Mouse (Mus musculus): ENCODE data around the gene Sgsm2. TPM values are rescaled to one million over a fixed set of nuclear protein-coding genes. Genes with fewer than 3 reads are reported as not detected.

Sgsm2 gene
- polyA plus RNA-seq, 1 experiment from 2014 or later = 5.2 TPM

- H3K9ac ChIP-seq (replicated peaks) = no peak overlapping the region
- no peaks in the 10 kb centered on the region for H3K9me3 ChIP-seq
- H3K27ac ChIP-seq = no peak overlapping the region
- peaks cover 55% of the 10 kb centered on the region for H3K36me3 ChIP-seq
- no peak overlapping the region for H3K4me2 ChIP-seq
- WGBS = 93% methylated on average over 19 of the region's 19 CpGs
- H3K4me3 ChIP-seq (replicated peaks) = no peak overlapping the region
- no peak for ATAC-seq (ENCODE audit: insufficient number of reproducible peaks, insufficient read depth, low FRiP score, low TSS enrichment, low read depth)
- H3K4me1 ChIP-seq (replicated peaks) = peaks cover 37% of the 10 kb centered on the region
- H3K27me3 ChIP-seq = no peaks in the 10 kb centered on the region
Observed at GRCm38 (mm10) chr11:74839860-74840715, 56.8 kb downstream of the Sgsm2 start.

- 49% methylated on average over 6 of the region's 6 CpGs for WGBS
- H3K9ac ChIP-seq (replicated peaks) = no peak overlapping the region
- no peak for ATAC-seq (ENCODE audit: insufficient number of reproducible peaks, insufficient read depth, low FRiP score, low TSS enrichment, low read depth)
Observed at GRCm38 (mm10) chr11:74838971-74839370, 57.9 kb downstream of the Sgsm2 start.

GRCm38 (mm10) chr11:74838441-74838840 is 58.4 kb downstream of the Sgsm2 start:
- peak; percentile 56 for ATAC-seq (ENCODE audit: insufficient number of reproducible peaks, insufficient read depth, low FRiP score, low TSS enrichment, low read depth)
- Histone ChIP-seq H3K9me3 (no peaks in the 10 kb centered on the region), H3K27ac (peak overlapping the region; percentile 93), H3K36me3 (peaks cover 39% of the 10 kb centered on the region), H3K27me3 (no peaks in the 10 kb centered on the region), H3K4me3 (replicated peaks) (peak overlapping the region; percentile 56), H3K4me1 (replicated peaks) (peaks cover 51% of the 10 kb centered on the region), H3K4me2 (peak overlapping the region; percentile 72), H3K9ac (replicated peaks) (peak overlapping the region; percentile 69)
- under 1% methylated on average over 35 of the region's 35 CpGs for whole genome bisulfite sequencing

More at GRCm38 (mm10) chr11:74838971-74839370, 57.9 kb downstream of the Sgsm2 start:
- peaks cover 48% of the 10 kb centered on the region for H3K4me1 ChIP-seq (replicated peaks)
- H3K4me2 ChIP-seq = peak overlapping the region; percentile 72
- H3K9me3 ChIP-seq = no peaks in the 10 kb centered on the region
- H3K36me3 ChIP-seq = peaks cover 44% of the 10 kb centered on the region
- H3K4me3 ChIP-seq (replicated peaks) = peak overlapping the region; percentile 56
- H3K27me3 ChIP-seq = no peaks in the 10 kb centered on the region
- peak overlapping the region; percentile 93 for H3K27ac ChIP-seq

- WGBS = 1% methylated on average over 54 of the region's 54 CpGs
- Histone ChIP-seq H3K4me1 (replicated peaks) (peaks cover 51% of the 10 kb centered on the region), H3K36me3 (peaks cover 33% of the 10 kb centered on the region)
Observed at GRCm38 (mm10) chr11:74837694-74838431, 59.0 kb downstream of the Sgsm2 start.

GRCm38 (mm10) chr11:74837056-74837693 is 59.7 kb downstream of the Sgsm2 start:
- Histone ChIP-seq H3K27ac (peak overlapping the region; percentile 93), H3K9me3 (no peaks in the 10 kb centered on the region), H3K36me3 (peaks cover 26% of the 10 kb centered on the region), H3K4me3 (replicated peaks) (peak overlapping the region; percentile 56), H3K27me3 (no peaks in the 10 kb centered on the region), H3K4me1 (replicated peaks) (peaks cover 54% of the 10 kb centered on the region), H3K9ac (replicated peaks) (peak overlapping the region; percentile 69), H3K4me2 (peak overlapping the region; percentile 72)
- WGBS = 43% methylated on average over 16 of the region's 16 CpGs
- peak; percentile 3; the same call in 1 of the 2 replicates for ATAC-seq (ENCODE audit: insufficient number of reproducible peaks, insufficient read depth, low FRiP score, low TSS enrichment, low read depth)

More at GRCm38 (mm10) chr11:74837694-74838431, 59.0 kb downstream of the Sgsm2 start:
- H3K4me3 ChIP-seq (replicated peaks) = peak overlapping the region; percentile 56
- no peaks in the 10 kb centered on the region for H3K9me3 ChIP-seq
- H3K9ac ChIP-seq (replicated peaks) = peak overlapping the region; percentile 69
- peak overlapping the region; percentile 93 for H3K27ac ChIP-seq
- peak overlapping the region; percentile 72 for H3K4me2 ChIP-seq
- H3K27me3 ChIP-seq = no peaks in the 10 kb centered on the region
- ATAC-seq (ENCODE audit: insufficient number of reproducible peaks, insufficient read depth, low FRiP score, low TSS enrichment, low read depth) = peak; percentile 58

GRCm38 (mm10) chr11:74836225-74837055 is 60.4 kb downstream of the Sgsm2 start:
- H3K4me2 ChIP-seq = no peak overlapping the region
- H3K4me1 ChIP-seq (replicated peaks) = peaks cover 54% of the 10 kb centered on the region
- H3K36me3 ChIP-seq = peaks cover 19% of the 10 kb centered on the region
- no peaks in the 10 kb centered on the region for H3K27me3 ChIP-seq
- ATAC-seq (ENCODE audit: insufficient number of reproducible peaks, insufficient read depth, low FRiP score, low TSS enrichment, low read depth) = no peak
- 87% methylated on average over 22 of the region's 22 CpGs for WGBS
- 0 out of 2 replicates have a peak overlapping the region, but pooled peaks have one; percentile 29 for H3K27ac ChIP-seq
- H3K9me3 ChIP-seq = no peaks in the 10 kb centered on the region
- no peak overlapping the region for H3K9ac ChIP-seq (replicated peaks)
- H3K4me3 ChIP-seq (replicated peaks) = no peak overlapping the region

DNA sequence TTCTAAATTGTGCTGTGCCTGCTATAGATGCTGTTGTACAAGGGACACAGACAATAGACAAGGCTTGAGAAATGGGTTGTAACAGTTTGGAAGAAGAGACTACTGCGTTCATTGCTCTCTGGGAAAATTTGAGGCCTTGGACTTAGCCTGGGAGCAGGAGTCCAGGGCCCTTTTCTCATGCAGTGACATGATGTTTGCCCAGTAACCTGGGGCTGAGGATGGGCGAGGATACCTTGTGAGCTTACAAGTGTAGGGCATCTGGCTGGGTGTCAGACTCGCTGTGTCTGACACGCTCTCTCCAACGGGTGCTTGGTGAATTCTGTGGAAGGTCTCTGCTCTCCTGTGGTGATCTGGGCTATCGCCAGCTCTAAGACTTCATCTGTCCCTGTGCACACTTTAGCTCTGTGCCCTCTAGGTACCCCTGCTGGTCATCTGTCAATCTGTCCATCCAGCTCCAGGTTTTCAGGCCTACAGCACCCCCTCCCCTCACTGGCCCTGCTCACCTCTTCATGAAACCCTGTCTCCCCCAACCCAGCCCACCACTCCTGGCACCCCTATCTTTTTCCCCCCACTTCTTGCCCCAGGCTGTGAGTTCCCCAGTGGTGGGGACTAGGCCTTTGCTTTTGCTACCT is 61.2 kb downstream of the Sgsm2 start:
- no peaks in the 10 kb centered on the region for H3K9me3 ChIP-seq
- H3K4me3 ChIP-seq (replicated peaks) = no peak overlapping the region
- H3K4me1 ChIP-seq (replicated peaks) = peaks cover 54% of the 10 kb centered on the region
- H3K36me3 ChIP-seq = peaks cover 12% of the 10 kb centered on the region
- ATAC-seq (ENCODE audit: insufficient number of reproducible peaks, insufficient read depth, low FRiP score, low TSS enrichment, low read depth) = no peak
- H3K27ac ChIP-seq = 0 out of 2 replicates have a peak overlapping the region, but pooled peaks have one; percentile 29
- no peak overlapping the region for H3K4me2 ChIP-seq
- 89% methylated on average over 6 of the region's 6 CpGs for WGBS
- H3K9ac ChIP-seq (replicated peaks) = no peak overlapping the region
- no peaks in the 10 kb centered on the region for H3K27me3 ChIP-seq

DNA sequence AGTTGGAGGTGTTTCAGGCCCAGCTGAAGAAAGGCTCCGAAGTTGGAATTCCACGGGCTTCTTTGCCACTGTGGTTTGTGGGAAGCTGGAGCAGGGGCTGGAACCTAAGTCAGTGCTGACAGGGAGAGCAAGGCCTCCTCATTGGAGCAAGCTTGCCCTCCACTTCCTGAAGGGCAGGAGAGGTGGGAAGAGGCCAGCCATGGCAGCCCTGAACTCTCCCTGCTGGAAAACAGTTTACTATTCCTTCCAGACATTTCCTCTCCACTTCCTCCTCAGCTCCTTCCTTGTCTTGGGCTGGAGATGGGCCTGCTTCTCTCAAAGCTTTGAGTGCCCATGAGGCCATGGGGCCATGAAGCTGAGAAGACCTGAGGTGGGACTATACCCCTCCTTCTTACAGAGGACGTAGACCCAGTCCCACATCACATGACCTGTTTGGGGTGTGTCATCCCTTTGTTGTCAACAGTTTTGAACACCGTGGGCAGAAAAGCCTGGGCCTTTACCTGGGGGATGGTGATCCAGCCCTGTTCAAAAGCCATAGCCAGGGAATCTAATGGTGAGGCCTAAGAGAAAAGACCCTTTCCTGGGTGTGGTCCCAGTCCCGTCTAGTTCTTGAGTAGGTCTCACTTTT is 62.1 kb downstream of the Sgsm2 start:
- ATAC-seq (ENCODE audit: insufficient number of reproducible peaks, insufficient read depth, low FRiP score, low TSS enrichment, low read depth) = no peak
- H3K9ac ChIP-seq (replicated peaks) = no peak overlapping the region
- H3K27ac ChIP-seq = peak overlapping the region; percentile 42
- no peaks in the 10 kb centered on the region for H3K9me3 ChIP-seq
- no peaks in the 10 kb centered on the region for H3K27me3 ChIP-seq
- peaks cover 54% of the 10 kb centered on the region for H3K4me1 ChIP-seq (replicated peaks)
- H3K4me3 ChIP-seq (replicated peaks) = no peak overlapping the region
- H3K4me2 ChIP-seq = no peak overlapping the region
- H3K36me3 ChIP-seq = 0 out of 2 replicates have a peak, but pooled peaks cover 4% of the 10 kb centered on the region
- 63% methylated on average over 5 of the region's 5 CpGs for WGBS

- Histone ChIP-seq H3K4me1 (replicated peaks) (peaks cover 55% of the 10 kb centered on the region), H3K4me3 (replicated peaks) (no peak overlapping the region), H3K27me3 (no peaks in the 10 kb centered on the region), H3K27ac (peak overlapping the region; percentile 42), H3K9ac (replicated peaks) (no peak overlapping the region), H3K9me3 (no peaks in the 10 kb centered on the region), H3K4me2 (no peak overlapping the region), H3K36me3 (0 out of 2 replicates have a peak, but pooled peaks cover 4% of the 10 kb centered on the region)
- WGBS = 50% methylated on average over 1 of the region's 1 CpGs
- no peak for ATAC-seq (ENCODE audit: insufficient number of reproducible peaks, insufficient read depth, low FRiP score, low TSS enrichment, low read depth)
Observed at GRCm38 (mm10) chr11:74834359-74834638, 62.6 kb downstream of the Sgsm2 start.
